In the genomic region with DNA sequence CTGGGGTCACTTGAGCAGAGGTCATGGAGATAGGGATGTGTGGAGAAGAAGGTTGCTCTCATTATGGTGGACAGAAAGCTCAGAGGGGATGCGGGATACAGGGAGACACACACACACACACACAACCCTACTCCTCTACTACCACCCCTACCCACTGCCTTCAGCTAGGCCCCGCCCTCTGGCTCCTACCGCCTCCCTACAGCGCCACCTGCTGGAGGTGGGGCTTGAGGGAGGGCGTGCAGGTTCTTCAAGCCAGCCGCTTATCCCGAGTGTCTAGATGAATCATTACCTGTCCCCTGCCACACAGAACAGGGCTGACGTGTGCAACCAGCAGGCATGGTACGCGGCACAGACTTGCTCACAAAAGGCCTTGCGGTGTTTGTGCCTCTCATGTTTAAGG, we compare ENCODE assay signal across 8 mouse cellular contexts. TPM values are rescaled to one million over a fixed set of nuclear protein-coding genes. Genes with fewer than 3 reads are reported as not detected.
A peak's percentile ranks its signal among the peaks of the same experiment; 100 is the strongest.
DNase-seq lines count a peak whose midpoint lies in the region; ATAC-seq and TF ChIP-seq lines count a peak whose summit lies in the region.

No protein-coding gene starts in this region.

- H3K9me3 ChIP-seq in lung, embryonic 14.5 days (ENCODE audit: low read depth, low read length): no peaks in the 10 kb centered on the region

- H3K27ac ChIP-seq in lung, embryonic 14.5 days (ENCODE audit: low read depth): no peak overlapping the region; the same call in 1 of the 2 replicates

- H3K9ac ChIP-seq in lung, embryonic 14.5 days: no peak overlapping the region

- H3K27me3 ChIP-seq in lung, embryonic 14.5 days (ENCODE audit: insufficient read depth, low read length): no peaks in the 10 kb centered on the region

- TF ChIP-seq CTCF in lung, embryonic 14.5 days (IDR thresholded peaks at IDR 0.05; ENCODE audit: low read depth): peak; percentile 91

- H3K4me3 ChIP-seq in lung, embryonic 14.5 days (ENCODE audit: low read depth, low read length): no peak overlapping the region

- DNase-seq in CD4-positive helper T cell, adult 2 months (ENCODE audit: low read depth, low spot score): peak; percentile 85
- peak; percentile 95 for DNase-seq in ZHBTc4 (ENCODE audit: low read depth, low spot score)
- DNase-seq in cerebellum, postnatal 4 days (ENCODE audit: low spot score in 2 of 2): peak; percentile 51 to 70
- DNase-seq in gastrocnemius, postnatal 4 days (ENCODE audit: low spot score in 2 of 2): peak; percentile 69 to 80
- DNase-seq in kidney, postnatal 25 days: peak; percentile 87 to 88
- DNase-seq in lung, embryonic 14.5 days: peak; percentile 87
- peak; percentile 55 to 61 for DNase-seq in right cerebral cortex, adult 2 months (ENCODE audit: low spot score in 2 of 2)
- DNase-seq in urinary bladder, adult 18-20 months (ENCODE audit: low spot score in 2 of 2): peak; percentile 69 to 76

- ATAC-seq in lung, embryonic 14.5 days (ENCODE audit: insufficient read depth): peak; percentile 39

- H3K4me2 ChIP-seq in lung, embryonic 14.5 days: no peak overlapping the region

- 31% methylated on average over 11 of the region's 11 CpGs for WGBS in lung, embryonic 14.5 days

- 0 out of 2 replicates have a peak, but pooled peaks cover 5% of the 10 kb centered on the region for H3K4me1 ChIP-seq in lung, embryonic 14.5 days (ENCODE audit: insufficient read depth)

- H3K36me3 ChIP-seq in lung, embryonic 14.5 days (ENCODE audit: insufficient read depth): no peaks in the 10 kb centered on the region

RNA-seq across cellular contexts. Expression of a gene that starts 10.6 kb away (rescaled TPM):
- total RNA-seq in gastrocnemius, postnatal 4 days (2021): 100 to 1,000 TPM; 168 to 179 TPM
- polyA plus RNA-seq in lung, embryonic 14.5 days (2014; fragmentation: Nextera tagmentation; extraction: Ambion mirVana): 34.9 and 36.5 TPM in 2 replicates
